Mouse (Mus musculus) bone marrow macrophage, adult 2 months (primary cell): Measurements from ENCODE around the gene Dpyd.

Experiments
- CTCF ChIP-seq: IDR thresholded peaks from 2 replicates; pipeline ENCODE4 v1.5.1; 2012; ENCODE audit warnings: low read depth, mild to moderate bottlenecking, low read length, moderate library complexity
- POLR2A ChIP-seq: IDR thresholded peaks from 2 replicates; pipeline ENCODE4 v1.6.1; 2012; ENCODE audit warnings: mild to moderate bottlenecking, low read depth, low read length, borderline replicate concordance

DNA sequence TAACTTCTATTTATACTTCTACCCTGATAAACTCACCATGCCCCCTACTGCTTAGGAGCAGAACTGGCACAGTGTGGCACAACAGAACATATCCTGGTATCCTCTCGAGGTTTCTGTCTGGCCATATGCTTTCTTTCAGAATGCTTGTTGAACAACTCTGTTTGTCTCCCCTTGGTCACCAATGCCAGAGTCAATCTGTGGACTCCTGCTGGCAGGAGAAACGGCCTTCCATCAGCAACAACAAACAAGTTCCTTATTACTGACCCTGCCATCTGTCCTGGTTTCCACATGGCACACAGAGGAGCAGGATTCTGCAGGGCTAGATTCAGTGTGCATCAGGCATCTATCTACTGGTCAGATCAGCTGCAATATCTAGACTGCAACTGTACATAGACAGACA, 807.0 kb downstream of the Dpyd start:
- TF ChIP-seq POLR2A, result no peak
- TF ChIP-seq CTCF, result no peak
